Mouse (Mus musculus) liver, adult 2 months (tissue): Measurements from ENCODE around the gene Atp2a1.
"Not testable (repeated sequence)": the region's sequence is repeated elsewhere in the genome, so short reads cannot be mapped to it uniquely, and the experiment has no call there.

Source experiments
- CTCF ChIP-seq: fragments of 200-500 bp; IDR thresholded peaks from 2 replicates; pipeline ENCODE4 v1.5.1; 2011; ENCODE audit warnings: low read depth, low read length, control low read depth
- POLR2A ChIP-seq: fragments of 200-500 bp; IDR thresholded peaks from 2 replicates; pipeline ENCODE4 v1.6.1; 2011; ENCODE audit warnings: low read length, control low read depth; ENCODE audit not compliant: insufficient read depth; ENCODE audit errors: extremely low read depth

DNA sequence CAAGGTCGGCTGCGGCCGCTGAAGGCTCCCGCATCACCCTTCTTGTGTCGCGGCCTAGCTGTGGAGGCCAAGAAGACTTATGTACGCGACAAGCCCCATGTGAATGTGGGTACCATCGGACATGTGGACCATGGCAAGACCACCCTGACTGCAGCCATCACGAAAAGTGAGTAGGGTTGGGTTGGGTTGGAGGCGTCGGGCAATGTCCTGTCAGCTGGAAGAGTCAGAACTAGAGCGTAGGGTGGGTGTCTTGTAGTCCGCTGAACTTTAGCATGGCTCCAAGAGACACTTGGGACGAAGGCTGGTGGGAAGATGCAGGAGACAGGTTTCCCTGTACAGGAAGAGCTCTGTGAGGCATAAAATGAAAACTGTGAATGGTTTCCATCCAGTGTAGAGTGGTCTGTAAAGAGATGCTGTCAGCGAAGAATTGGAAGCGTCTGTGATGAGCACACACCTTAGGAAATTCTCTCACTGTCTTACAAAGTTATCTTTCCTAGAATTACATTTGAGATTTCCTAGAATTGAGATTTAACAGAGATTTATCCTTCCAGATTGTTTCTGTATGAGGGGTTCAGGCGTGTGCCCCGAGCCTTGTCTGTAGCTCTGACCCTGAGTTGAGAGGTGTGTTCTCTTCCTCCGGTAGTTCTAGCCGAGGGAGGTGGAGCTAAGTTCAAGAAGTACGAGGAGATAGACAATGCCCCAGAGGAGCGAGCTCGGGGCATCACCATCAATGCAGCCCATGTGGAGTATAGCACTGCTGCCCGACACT, 24.9 kb upstream of the Atp2a1 start:
- TF ChIP-seq POLR2A, CTCF: not testable (repeated sequence)
